Mouse (Mus musculus) ZHBTc4 (cell line): ENCODE results near the gene Hs3st4.

ENCODE experiments used
- DNase-seq: peaks from one replicate; pipeline ENCODE4 v3.0.0-alpha.2; 2011; ENCODE audit warnings: low read depth, low spot score

Gene Hs3st4

DNA sequence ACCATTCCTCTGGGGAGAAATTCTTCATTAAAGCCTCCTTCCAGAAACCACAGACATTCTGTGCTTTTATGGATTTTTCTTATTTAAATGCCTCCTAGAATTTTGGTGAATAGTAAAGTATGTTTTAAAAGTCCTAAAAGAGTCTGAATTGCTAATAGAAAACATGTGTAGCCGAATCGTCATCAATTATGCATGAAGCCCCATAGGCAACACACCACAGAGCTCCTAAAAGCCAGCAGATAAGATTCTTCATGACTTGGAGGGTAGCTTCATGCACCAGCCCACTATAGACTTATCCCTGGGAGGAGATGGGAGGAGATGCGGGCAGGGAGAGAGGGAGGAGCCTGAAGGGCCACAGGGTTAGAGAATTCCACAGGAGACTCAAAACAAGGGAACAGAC, 358.8 kb downstream of the Hs3st4 start:
- no peak for DNase-seq

DNA sequence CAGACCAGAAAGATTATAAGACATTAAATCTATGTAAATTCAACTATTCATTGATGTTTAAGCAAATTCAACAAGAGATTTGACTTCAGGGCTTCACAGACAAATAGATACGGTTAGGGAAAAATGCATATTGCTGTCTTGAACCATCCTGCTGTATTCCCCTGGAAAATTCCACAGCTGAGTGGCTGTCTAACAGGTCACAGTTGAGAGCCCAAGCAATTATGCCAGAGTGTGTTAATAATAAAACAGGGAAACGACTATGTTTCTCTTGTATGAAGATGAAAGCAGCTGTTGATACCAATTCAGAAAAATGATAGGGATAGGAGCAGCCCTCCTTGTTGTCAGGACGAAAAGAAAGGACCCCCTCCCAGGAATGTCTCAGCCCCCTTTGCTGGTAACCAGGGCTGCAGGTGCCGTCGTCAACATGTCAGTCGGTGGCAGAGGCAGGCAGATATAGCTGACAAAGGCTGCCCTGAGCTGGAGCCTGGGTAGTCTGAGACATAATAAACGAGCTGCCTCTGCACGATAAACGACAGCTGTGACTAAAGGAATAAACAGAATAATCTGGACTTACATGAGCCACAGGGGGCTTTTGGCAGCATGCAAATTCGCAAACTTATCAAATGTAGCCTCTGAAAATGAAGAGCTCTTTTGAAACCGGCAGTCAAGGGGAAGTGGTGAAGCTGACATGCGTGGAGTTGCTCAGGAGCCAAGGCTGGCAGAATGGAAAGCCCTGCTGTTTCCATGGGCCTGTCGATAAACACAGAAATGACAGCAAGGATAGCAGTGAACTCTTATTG, 364.7 kb downstream of the Hs3st4 start:
- no peak for DNase-seq

DNA sequence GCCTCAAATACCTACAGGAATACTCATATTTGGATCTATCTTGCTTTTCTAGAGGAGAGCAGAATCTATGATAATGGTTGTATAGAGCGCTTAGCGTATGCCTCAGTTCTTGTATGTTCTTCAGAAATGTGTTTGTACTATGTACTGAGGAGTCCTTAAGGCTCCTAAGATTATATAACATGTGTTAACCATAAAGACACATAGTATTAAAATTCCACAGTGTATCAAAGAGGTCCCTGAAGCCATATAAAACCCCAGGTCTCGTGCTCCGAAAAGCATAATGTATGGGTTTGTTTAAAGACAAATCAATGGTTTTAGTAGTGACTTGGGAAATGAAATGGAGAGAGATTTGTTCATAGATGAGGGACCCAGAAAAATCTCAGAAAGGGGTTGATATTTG, 371.4 kb downstream of the Hs3st4 start:
- no peak for DNase-seq

DNA sequence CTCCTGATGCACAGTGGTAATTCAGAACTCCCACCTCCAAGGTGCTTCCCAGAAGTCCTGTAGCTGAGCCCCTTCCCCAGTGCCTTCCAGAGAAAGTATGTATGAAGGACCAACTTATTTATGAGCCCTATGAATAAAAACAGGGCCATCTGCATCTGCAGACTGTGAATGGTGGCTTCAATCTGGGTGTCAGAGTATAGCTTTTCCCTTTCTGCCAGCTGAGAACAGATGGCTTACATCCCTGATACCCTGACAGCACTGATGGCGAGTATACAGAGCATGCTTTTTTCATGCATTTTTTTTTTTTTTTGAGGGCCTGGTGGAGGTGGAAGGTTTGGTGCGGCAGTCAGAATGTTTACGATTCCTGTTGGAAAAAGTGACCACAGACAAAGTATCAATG, 375.4 kb downstream of the Hs3st4 start:
- no peak for DNase-seq

DNA sequence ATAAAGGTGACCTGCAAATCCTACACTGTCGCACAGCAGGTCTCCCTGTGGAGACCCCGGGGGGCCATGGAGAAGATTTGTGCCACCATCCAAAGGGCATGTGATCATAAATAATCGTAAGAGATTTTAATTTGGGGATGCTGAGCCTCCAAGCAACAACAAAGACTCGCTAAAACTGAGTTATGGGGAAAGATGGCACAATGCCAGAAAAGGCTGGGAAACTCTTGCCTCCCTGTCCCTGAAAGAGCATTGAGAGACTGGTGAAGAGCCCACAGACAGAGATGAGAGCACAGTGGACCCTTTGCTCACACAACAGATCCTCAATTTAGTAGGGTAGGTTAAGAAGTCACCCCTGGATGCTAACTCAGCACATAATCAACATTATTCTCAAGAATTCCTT, 377.2 kb downstream of the Hs3st4 start:
- no peak for DNase-seq

DNA sequence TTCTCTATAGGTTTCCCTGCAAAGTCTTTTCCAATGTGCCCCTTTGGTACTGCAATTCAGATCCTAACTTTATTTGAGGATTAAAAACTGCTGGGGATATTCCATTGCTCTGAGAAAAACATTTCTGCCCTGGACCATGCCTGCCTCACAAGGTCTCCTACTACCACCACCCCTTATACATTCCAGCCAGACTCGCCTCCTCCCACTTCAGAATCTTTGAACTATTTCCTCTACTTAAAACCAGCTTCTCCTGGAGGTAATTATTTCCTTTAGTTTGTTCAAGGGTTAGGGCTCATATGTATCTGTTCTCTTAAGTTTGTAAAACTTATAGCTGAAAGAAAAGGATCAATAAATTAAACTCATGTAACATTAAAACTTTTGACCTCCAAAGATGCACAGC, 389.6 kb downstream of the Hs3st4 start:
- DNase-seq: no peak

DNA sequence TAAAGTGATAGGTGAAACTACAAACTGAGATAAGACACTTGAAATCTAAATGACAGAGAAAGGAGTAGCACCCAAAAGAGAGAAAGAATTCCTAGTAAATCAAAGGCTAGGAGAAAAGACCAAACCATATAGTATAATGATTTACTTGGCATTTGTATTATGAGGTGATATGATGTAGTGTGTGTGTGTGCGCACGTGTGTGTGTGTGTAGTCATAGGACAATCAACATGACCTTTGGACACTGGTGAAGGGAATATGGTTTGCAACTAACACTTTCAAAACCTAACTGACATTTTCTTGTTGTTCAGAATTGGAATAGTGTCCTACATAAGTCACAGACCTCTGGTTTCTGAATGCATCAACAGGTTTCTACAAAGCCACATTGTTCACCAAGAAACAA, 390.0 kb downstream of the Hs3st4 start:
- no peak for DNase-seq

DNA sequence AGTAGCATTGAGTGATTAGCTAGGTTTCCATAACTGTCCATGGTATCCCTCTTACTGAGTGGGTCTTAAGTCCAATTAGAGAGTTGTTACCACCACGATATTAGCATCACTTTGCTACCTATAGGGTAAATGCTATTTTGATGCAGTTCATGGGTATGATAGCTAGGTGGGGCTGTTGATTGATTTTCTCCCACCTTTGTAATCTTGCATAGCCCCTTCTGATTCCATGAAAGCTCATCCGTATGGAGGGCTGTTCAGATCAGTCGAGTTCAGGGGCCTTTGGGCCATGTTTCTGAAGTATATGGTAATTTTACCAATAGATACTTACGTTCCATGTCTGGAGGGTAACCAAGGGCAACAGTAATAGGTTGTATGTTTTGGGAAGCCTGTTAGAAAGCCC, 400.8 kb downstream of the Hs3st4 start:
- peak; percentile 23 for DNase-seq

DNA sequence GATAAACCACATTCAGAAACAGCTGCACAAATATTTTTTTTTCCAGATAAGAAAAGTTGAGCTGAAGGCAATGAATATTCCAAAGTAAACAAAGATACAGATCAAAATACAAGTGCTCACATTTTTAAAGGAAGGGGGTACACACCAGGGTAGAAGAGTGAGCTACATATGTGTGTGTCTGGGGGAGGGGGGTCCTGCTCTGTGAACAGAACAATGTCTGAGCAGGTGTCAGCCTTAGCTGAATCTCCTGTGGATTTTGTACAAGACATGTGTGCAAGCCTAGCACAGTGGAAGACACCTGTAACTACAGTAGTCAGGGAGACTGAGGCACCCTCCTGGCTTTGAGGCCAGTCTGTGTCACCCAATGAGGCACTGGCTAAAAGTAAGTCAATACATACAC, 416.5 kb downstream of the Hs3st4 start:
- no peak for DNase-seq

DNA sequence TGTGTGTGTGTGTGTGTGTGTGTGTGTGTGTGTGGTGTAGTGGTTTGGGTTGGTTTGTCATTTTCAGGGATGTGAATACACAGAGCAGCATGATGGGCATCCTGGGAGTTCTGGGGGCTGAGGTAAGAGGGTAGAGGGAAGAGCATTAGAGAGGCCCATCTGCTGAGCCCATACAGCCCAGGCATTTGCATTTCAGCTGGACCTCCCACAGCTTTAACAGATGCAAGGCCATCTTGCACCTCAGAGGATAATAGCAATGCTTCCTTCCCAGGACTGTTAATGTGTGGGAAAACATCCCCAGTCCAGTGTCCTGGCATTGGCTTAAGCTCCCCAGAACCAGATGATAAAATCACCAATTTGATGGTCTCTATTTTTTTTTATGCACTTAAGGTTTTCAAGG, 444.3 kb downstream of the Hs3st4 start:
- no peak for DNase-seq
